Mouse (Mus musculus) cerebellum, adult 2 months (tissue): ENCODE measurements at regions not wholly inside any gene's neighbourhood (a gene's known extent, or its start where the extent isn't known, plus 50 kb on each side); places are given as distances from the start of the nearest gene placed in this dataset.

Experiments
- DNase-seq, 2 experiments: peaks; one replicate each; pipeline ENCODE4 v3.0.0; 2021
- H3K27ac ChIP-seq: fragments of 200-500 bp; 2 replicates; pipeline ENCODE4 v1.5.1; 2012; ENCODE audit warnings: low read length, control low read depth, inconsistent platforms; ENCODE audit not compliant: insufficient read depth
- H3K27me3 ChIP-seq: fragments of 200-500 bp; 2 replicates; pipeline ENCODE4 v1.6.1; 2012; ENCODE audit warnings: inconsistent platforms, mild to moderate bottlenecking, low read length, moderate library complexity; ENCODE audit not compliant: control insufficient read depth, insufficient read depth
- H3K4me1 ChIP-seq: fragments of 200-500 bp; 2 replicates; pipeline ENCODE4 v1.6.1; 2011; ENCODE audit warnings: low read length; ENCODE audit not compliant: control insufficient read depth, insufficient read depth
- H3K4me3 ChIP-seq: fragments of 200-500 bp; replicated peaks from 2 replicates; pipeline ENCODE3; 2011; ENCODE audit warnings: mild to moderate bottlenecking, low read depth, low read length, control low read depth; ENCODE audit not compliant: insufficient read depth
- CTCF ChIP-seq: fragments of 200-500 bp; IDR thresholded peaks from 2 replicates; pipeline ENCODE4 v1.5.1; 2011; ENCODE audit warnings: low read depth, mild to moderate bottlenecking, control low read depth, low read length, moderate library complexity, borderline replicate concordance; ENCODE audit not compliant: insufficient read depth
- POLR2A ChIP-seq: fragments of 200-500 bp; IDR thresholded peaks from 2 replicates; pipeline ENCODE4 v1.6.1; 2011; ENCODE audit warnings: low read length, control low read depth, borderline replicate concordance; ENCODE audit not compliant: insufficient read depth
- WGBS: fragments of 180-500 bp; shearing (Covaris S2); methylation state at CpG from one replicate; pipeline ENCODE4 v1.1.7; 2018; 5-methylcytosine and 5-hydroxymethylcytosine counted together

- no peak for DNase-seq
- no peak overlapping the region for H3K27ac ChIP-seq
- WGBS, result 78% methylated on average over 10 of the region's 10 CpGs
- H3K27me3 ChIP-seq, result no peaks in the 10 kb centered on the region
- H3K4me3 ChIP-seq, result no peak overlapping the region
- peaks cover 16% of the 10 kb centered on the region; the same call in 1 of the 2 replicates for H3K4me1 ChIP-seq
- TF ChIP-seq CTCF (no peak), POLR2A (no peak)
Measured at GRCm38 (mm10) chr7:145110657-145111251, 97.2 kb downstream of the 1810010D01Rik start.

GRCm38 (mm10) chr7:145110028-145110427, 97.9 kb downstream of the 1810010D01Rik start:
- Histone ChIP-seq H3K4me1 (peaks cover 16% of the 10 kb centered on the region; the same call in 1 of the 2 replicates), H3K4me3 (no peak overlapping the region), H3K27me3 (no peaks in the 10 kb centered on the region), H3K27ac (no peak overlapping the region)
- TF ChIP-seq POLR2A (no peak), CTCF (no peak)
- 94% methylated on average over 3 of the region's 3 CpGs for WGBS
- no peak for DNase-seq

- H3K27me3 ChIP-seq, result no peaks in the 10 kb centered on the region
- H3K4me1 ChIP-seq, result peaks cover 16% of the 10 kb centered on the region; the same call in 1 of the 2 replicates
- DNase-seq, result no peak
- no peak overlapping the region for H3K4me3 ChIP-seq
- 96% methylated on average over 4 of the region's 4 CpGs for WGBS
- no peak overlapping the region for H3K27ac ChIP-seq
- no peak for TF ChIP-seq POLR2A
- no peak for TF ChIP-seq CTCF
Measured at GRCm38 (mm10) chr7:145109471-145109870, 98.4 kb downstream of the 1810010D01Rik start.

GRCm38 (mm10) chr7:145108994-145109393, 98.9 kb downstream of the 1810010D01Rik start:
- H3K27ac ChIP-seq, result no peak overlapping the region
- peaks cover 16% of the 10 kb centered on the region; the same call in 1 of the 2 replicates for H3K4me1 ChIP-seq
- H3K27me3 ChIP-seq, result no peaks in the 10 kb centered on the region
- TF ChIP-seq CTCF (no peak), POLR2A (no peak)
- no peak for DNase-seq
- WGBS, result 97% methylated on average over 3 of the region's 3 CpGs
- H3K4me3 ChIP-seq, result no peak overlapping the region

GRCm38 (mm10) chr7:145107575-145108170, 100.2 kb downstream of the 1810010D01Rik start:
- no peak overlapping the region for H3K4me3 ChIP-seq
- H3K27me3 ChIP-seq, result no peaks in the 10 kb centered on the region
- WGBS, result 80% methylated on average over 2 of the region's 2 CpGs
- no peak overlapping the region for H3K27ac ChIP-seq
- H3K4me1 ChIP-seq, result peaks cover 16% of the 10 kb centered on the region; the same call in 1 of the 2 replicates
- no peak for DNase-seq
- TF ChIP-seq POLR2A (no peak), CTCF (no peak)

GRCm38 (mm10) chr7:145106494-145106849, 101.4 kb downstream of the 1810010D01Rik start:
- Histone ChIP-seq H3K27me3 (no peaks in the 10 kb centered on the region), H3K27ac (no peak overlapping the region), H3K4me3 (no peak overlapping the region), H3K4me1 (peaks cover 16% of the 10 kb centered on the region)
- WGBS, result 13% methylated on average over 4 of the region's 4 CpGs
- TF ChIP-seq CTCF (no peak), POLR2A (no peak)
- peak; percentile 39 to 74 for DNase-seq

- H3K27me3 ChIP-seq, result no peaks in the 10 kb centered on the region
- no peak overlapping the region for H3K4me3 ChIP-seq
- H3K4me1 ChIP-seq, result peaks cover 16% of the 10 kb centered on the region
- TF ChIP-seq CTCF, result no peak
- TF ChIP-seq POLR2A, result no peak
- 98% methylated on average over 7 of the region's 7 CpGs for WGBS
- DNase-seq, result no peak
- H3K27ac ChIP-seq, result no peak overlapping the region
Measured at GRCm38 (mm10) chr7:145105831-145106493, 102.0 kb downstream of the 1810010D01Rik start.
